Mouse (Mus musculus): ENCODE results near the gene Tmem131.

- TF ChIP-seq GATA1 (IDR thresholded peaks at IDR 0.05; ENCODE audit: borderline replicate concordance, low read length) (no peak), FLI1 (IDR thresholded peaks at IDR 0.05; ENCODE audit: low read length) (no peak)
Measured at GRCm38 (mm10) chr1:36911603-36912002, 31.9 kb downstream of the Tmem131 start.
